Mouse (Mus musculus): Measurements from ENCODE around the gene Gnpnat1. TPM values are rescaled to one million over a fixed set of nuclear protein-coding genes. Genes with fewer than 3 reads are reported as not detected.
A peak's percentile ranks its signal among the peaks of the same experiment; 100 is the strongest.

Gnpnat1 gene
- polyA plus RNA-seq, 1 experiment from 2014 or later, result 50.9 TPM

- under 1% methylated on average over 70 of the region's 71 CpGs for WGBS
- peaks cover 8% of the 10 kb centered on the region for H3K4me1 ChIP-seq (ENCODE audit: control insufficient read depth, insufficient read depth, low read length)
- H3K27me3 ChIP-seq (ENCODE audit: control insufficient read depth, insufficient read depth, low read length), result no peaks in the 10 kb centered on the region
- peak overlapping the region; percentile 79 for H3K4me3 ChIP-seq (ENCODE audit: low read depth, low read length)
- ATAC-seq (ENCODE audit: insufficient number of reproducible peaks, insufficient read depth, low FRiP score, low read depth), result peak; percentile 97
- peak overlapping the region; percentile 53 for H3K4me2 ChIP-seq (replicated peaks; ENCODE audit: low read depth, low read length)
- H3K9ac ChIP-seq (replicated peaks; ENCODE audit: low read depth, low read length), result peak overlapping the region; percentile 75
- H3K36me3 ChIP-seq (ENCODE audit: control insufficient read depth, insufficient read depth, low read length), result no peaks in the 10 kb centered on the region
- peak overlapping the region; percentile 78 for H3K27ac ChIP-seq (ENCODE audit: low read length)
- H3K9me3 ChIP-seq (ENCODE audit: control insufficient read depth, low read depth, low read length), result no peaks in the 10 kb centered on the region
Measured at GRCm38 (mm10) chr14:45388345-45389181, 16.1 kb downstream of the Gnpnat1 start.

- 26% methylated on average over 2 of the region's 2 CpGs for WGBS
- H3K27me3 ChIP-seq (ENCODE audit: control insufficient read depth, insufficient read depth, low read length), result no peaks in the 10 kb centered on the region
- H3K4me1 ChIP-seq (ENCODE audit: control insufficient read depth, insufficient read depth, low read length), result peaks cover 8% of the 10 kb centered on the region
- H3K4me2 ChIP-seq (replicated peaks; ENCODE audit: low read depth, low read length), result peak overlapping the region; percentile 53
- peak overlapping the region; percentile 79 for H3K4me3 ChIP-seq (ENCODE audit: low read depth, low read length)
- no peaks in the 10 kb centered on the region for H3K9me3 ChIP-seq (ENCODE audit: control insufficient read depth, low read depth, low read length)
- peak overlapping the region; percentile 75; the same call in 1 of the 2 replicates for H3K9ac ChIP-seq (replicated peaks; ENCODE audit: low read depth, low read length)
- peak overlapping the region; percentile 21; the same call in 1 of the 2 replicates for H3K27ac ChIP-seq (ENCODE audit: low read length)
- H3K36me3 ChIP-seq (ENCODE audit: control insufficient read depth, insufficient read depth, low read length), result peaks cover 3% of the 10 kb centered on the region; the same call in 1 of the 2 replicates
- no peak for ATAC-seq (ENCODE audit: insufficient number of reproducible peaks, insufficient read depth, low FRiP score, low read depth)
Measured at GRCm38 (mm10) chr14:45387480-45387879, 17.2 kb downstream of the Gnpnat1 start.

- peaks cover 8% of the 10 kb centered on the region; the same call in 1 of the 2 replicates for H3K36me3 ChIP-seq (ENCODE audit: control insufficient read depth, insufficient read depth, low read length)
- no peak overlapping the region for H3K27ac ChIP-seq (ENCODE audit: low read length)
- 93% methylated on average over 2 of the region's 2 CpGs for WGBS
- no peak overlapping the region for H3K9ac ChIP-seq (replicated peaks; ENCODE audit: low read depth, low read length)
- H3K9me3 ChIP-seq (ENCODE audit: control insufficient read depth, low read depth, low read length), result no peaks in the 10 kb centered on the region
- no peak overlapping the region for H3K4me3 ChIP-seq (ENCODE audit: low read depth, low read length)
- no peak overlapping the region for H3K4me2 ChIP-seq (replicated peaks; ENCODE audit: low read depth, low read length)
- peaks cover 8% of the 10 kb centered on the region for H3K4me1 ChIP-seq (ENCODE audit: control insufficient read depth, insufficient read depth, low read length)
- no peaks in the 10 kb centered on the region for H3K27me3 ChIP-seq (ENCODE audit: control insufficient read depth, insufficient read depth, low read length)
- no peak for ATAC-seq (ENCODE audit: insufficient number of reproducible peaks, insufficient read depth, low FRiP score, low read depth)
Measured at GRCm38 (mm10) chr14:45385596-45385995, 19.1 kb downstream of the Gnpnat1 start.

- Histone ChIP-seq H3K27ac (ENCODE audit: low read length) (no peak overlapping the region), H3K4me3 (ENCODE audit: low read depth, low read length) (no peak overlapping the region), H3K36me3 (ENCODE audit: control insufficient read depth, insufficient read depth, low read length) (peaks cover 22% of the 10 kb centered on the region), H3K27me3 (ENCODE audit: control insufficient read depth, insufficient read depth, low read length) (no peaks in the 10 kb centered on the region), H3K9me3 (ENCODE audit: control insufficient read depth, low read depth, low read length) (no peaks in the 10 kb centered on the region), H3K4me1 (ENCODE audit: control insufficient read depth, insufficient read depth, low read length) (peaks cover 8% of the 10 kb centered on the region), H3K9ac (replicated peaks; ENCODE audit: low read depth, low read length) (no peak overlapping the region), H3K4me2 (replicated peaks; ENCODE audit: low read depth, low read length) (no peak overlapping the region)
- ATAC-seq (ENCODE audit: insufficient number of reproducible peaks, insufficient read depth, low FRiP score, low read depth), result no peak
- WGBS, result 86% methylated on average over 4 of the region's 4 CpGs
Measured at GRCm38 (mm10) chr14:45382912-45383311, 21.8 kb downstream of the Gnpnat1 start.

GRCm38 (mm10) chr14:45380756-45381155 lies 24.0 kb downstream of the Gnpnat1 start:
- Histone ChIP-seq H3K36me3 (ENCODE audit: control insufficient read depth, insufficient read depth, low read length) (peaks cover 22% of the 10 kb centered on the region), H3K9ac (replicated peaks; ENCODE audit: low read depth, low read length) (no peak overlapping the region), H3K27me3 (ENCODE audit: control insufficient read depth, insufficient read depth, low read length) (no peaks in the 10 kb centered on the region), H3K9me3 (ENCODE audit: control insufficient read depth, low read depth, low read length) (no peaks in the 10 kb centered on the region), H3K4me2 (replicated peaks; ENCODE audit: low read depth, low read length) (no peak overlapping the region), H3K27ac (ENCODE audit: low read length) (no peak overlapping the region), H3K4me1 (ENCODE audit: control insufficient read depth, insufficient read depth, low read length) (no peaks in the 10 kb centered on the region), H3K4me3 (ENCODE audit: low read depth, low read length) (no peak overlapping the region)
- no peak for ATAC-seq (ENCODE audit: insufficient number of reproducible peaks, insufficient read depth, low FRiP score, low read depth)
- WGBS, result 81% methylated on average over 6 of the region's 6 CpGs

- no peaks in the 10 kb centered on the region for H3K4me1 ChIP-seq (ENCODE audit: control insufficient read depth, insufficient read depth, low read length)
- ATAC-seq (ENCODE audit: insufficient number of reproducible peaks, insufficient read depth, low FRiP score, low read depth), result no peak
- 80% methylated on average over 3 of the region's 3 CpGs for whole genome bisulfite sequencing
- no peaks in the 10 kb centered on the region for H3K27me3 ChIP-seq (ENCODE audit: control insufficient read depth, insufficient read depth, low read length)
- H3K9ac ChIP-seq (replicated peaks; ENCODE audit: low read depth, low read length), result no peak overlapping the region
- H3K4me3 ChIP-seq (ENCODE audit: low read depth, low read length), result no peak overlapping the region
- no peak overlapping the region for H3K4me2 ChIP-seq (replicated peaks; ENCODE audit: low read depth, low read length)
- no peak overlapping the region for H3K27ac ChIP-seq (ENCODE audit: low read length)
- H3K36me3 ChIP-seq (ENCODE audit: control insufficient read depth, insufficient read depth, low read length), result peaks cover 22% of the 10 kb centered on the region
- no peaks in the 10 kb centered on the region for H3K9me3 ChIP-seq (ENCODE audit: control insufficient read depth, low read depth, low read length)
Measured at GRCm38 (mm10) chr14:45378771-45379170, 25.9 kb downstream of the Gnpnat1 start.

- no peak for ATAC-seq (ENCODE audit: insufficient number of reproducible peaks, insufficient read depth, low FRiP score, low read depth)
- Histone ChIP-seq H3K9me3 (ENCODE audit: control insufficient read depth, low read depth, low read length) (no peaks in the 10 kb centered on the region), H3K4me3 (ENCODE audit: low read depth, low read length) (no peak overlapping the region), H3K9ac (replicated peaks; ENCODE audit: low read depth, low read length) (no peak overlapping the region), H3K27me3 (ENCODE audit: control insufficient read depth, insufficient read depth, low read length) (no peaks in the 10 kb centered on the region), H3K27ac (ENCODE audit: low read length) (no peak overlapping the region), H3K36me3 (ENCODE audit: control insufficient read depth, insufficient read depth, low read length) (peaks cover 24% of the 10 kb centered on the region), H3K4me2 (replicated peaks; ENCODE audit: low read depth, low read length) (no peak overlapping the region), H3K4me1 (ENCODE audit: control insufficient read depth, insufficient read depth, low read length) (no peaks in the 10 kb centered on the region)
- 93% methylated on average over 6 of the region's 6 CpGs for WGBS
Measured at GRCm38 (mm10) chr14:45365196-45365587, 39.5 kb downstream of the Gnpnat1 start.

- Histone ChIP-seq H3K9me3 (ENCODE audit: control insufficient read depth, low read depth, low read length) (no peaks in the 10 kb centered on the region), H3K4me1 (ENCODE audit: control insufficient read depth, insufficient read depth, low read length) (no peaks in the 10 kb centered on the region), H3K4me2 (replicated peaks; ENCODE audit: low read depth, low read length) (no peak overlapping the region), H3K4me3 (ENCODE audit: low read depth, low read length) (no peak overlapping the region), H3K9ac (replicated peaks; ENCODE audit: low read depth, low read length) (no peak overlapping the region), H3K27ac (ENCODE audit: low read length) (no peak overlapping the region), H3K36me3 (ENCODE audit: control insufficient read depth, insufficient read depth, low read length) (peaks cover 18% of the 10 kb centered on the region), H3K27me3 (ENCODE audit: control insufficient read depth, insufficient read depth, low read length) (no peaks in the 10 kb centered on the region)
- ATAC-seq (ENCODE audit: insufficient number of reproducible peaks, insufficient read depth, low FRiP score, low read depth), result no peak
- 88% methylated on average over 16 of the region's 16 CpGs for WGBS
Measured at GRCm38 (mm10) chr14:45364211-45365195, 40.2 kb downstream of the Gnpnat1 start.
